Mouse (Mus musculus): ENCODE data around the gene Gse1.

Gse1 gene

GRCm38 (mm10) chr8:120276051-120276890 is 48.0 kb downstream of the Gse1 start:
- peak; percentile 97 for DNase-seq (ENCODE audit: low spot score)

GRCm38 (mm10) chr8:120276891-120277426 is 48.7 kb downstream of the Gse1 start:
- DNase-seq (ENCODE audit: low spot score), result peak; percentile 73

- no peak for DNase-seq (ENCODE audit: low spot score)
These were observed 49.8 kb downstream of the Gse1 start for GRCm38 (mm10) chr8:120278009-120278408.

- no peak for DNase-seq (ENCODE audit: low spot score)
These were observed 51.2 kb downstream of the Gse1 start for GRCm38 (mm10) chr8:120279418-120279817.

- DNase-seq (ENCODE audit: low spot score), result peak; percentile 87
These were observed 53.2 kb downstream of the Gse1 start for GRCm38 (mm10) chr8:120281487-120281886.

- DNase-seq (ENCODE audit: low spot score), result peak; percentile 49
These were observed 54.2 kb downstream of the Gse1 start for GRCm38 (mm10) chr8:120282465-120282864.

- DNase-seq (ENCODE audit: low spot score), result no peak
These were observed 56.0 kb downstream of the Gse1 start for GRCm38 (mm10) chr8:120284265-120284664.

- DNase-seq (ENCODE audit: low spot score), result no peak
These were observed 56.8 kb downstream of the Gse1 start for GRCm38 (mm10) chr8:120285033-120285432.

- DNase-seq (ENCODE audit: low spot score), result no peak
These were observed 57.6 kb downstream of the Gse1 start for GRCm38 (mm10) chr8:120285878-120286277.

- peak; percentile 81 for DNase-seq (ENCODE audit: low spot score)
These were observed 60.1 kb downstream of the Gse1 start for GRCm38 (mm10) chr8:120288122-120288908.

- DNase-seq (ENCODE audit: low spot score), result no peak
These were observed 60.9 kb downstream of the Gse1 start for GRCm38 (mm10) chr8:120289191-120289590.

GRCm38 (mm10) chr8:120289698-120290181 is 61.5 kb downstream of the Gse1 start:
- no peak for DNase-seq (ENCODE audit: low spot score)

- no peak for DNase-seq (ENCODE audit: low spot score)
These were observed 62.4 kb downstream of the Gse1 start for GRCm38 (mm10) chr8:120290614-120291013.

GRCm38 (mm10) chr8:120291650-120292049 is 63.4 kb downstream of the Gse1 start:
- no peak for DNase-seq (ENCODE audit: low spot score)

- peak; percentile 50 for DNase-seq (ENCODE audit: low spot score)
These were observed 64.3 kb downstream of the Gse1 start for GRCm38 (mm10) chr8:120292316-120293107.

- peak; percentile 58 for DNase-seq (ENCODE audit: low spot score)
These were observed 65.4 kb downstream of the Gse1 start for GRCm38 (mm10) chr8:120293421-120294357.

GRCm38 (mm10) chr8:120294982-120295870 is 67.0 kb downstream of the Gse1 start:
- DNase-seq (ENCODE audit: low spot score), result peak; percentile 77

GRCm38 (mm10) chr8:120297000-120297399 is 68.7 kb downstream of the Gse1 start:
- DNase-seq (ENCODE audit: low spot score), result peak; percentile 75
